Mouse (Mus musculus) kidney, adult 10 weeks (tissue): Measurements from ENCODE around the gene 9930104L06Rik. TPM values are rescaled to one million over a fixed set of nuclear protein-coding genes. Genes with fewer than 3 reads are reported as not detected.

ENCODE experiments used
- polyA plus RNA-seq: library from polyadenylated mRNA; stranded (reverse); fragments of 350-450 nt; fragmentation: Illumina TruSeq; extraction: RNeasy Lipid Tissue Mini Kit (QIAGEN cat#74804); gene quantifications from one replicate; pipeline ENCODE4 v1.2.3, GENCODE M21; 2014; ENCODE audit warnings: low read depth, low replicate concordance

The 9930104L06Rik gene
- polyA plus RNA-seq = 5.0 TPM

GRCm38 (mm10) chr4:124936613-124937471 is at the start of gene 9930104L06Rik:
Gene 9930104L06Rik, plus strand, starts transcription at chr4:124937048.

DNA sequence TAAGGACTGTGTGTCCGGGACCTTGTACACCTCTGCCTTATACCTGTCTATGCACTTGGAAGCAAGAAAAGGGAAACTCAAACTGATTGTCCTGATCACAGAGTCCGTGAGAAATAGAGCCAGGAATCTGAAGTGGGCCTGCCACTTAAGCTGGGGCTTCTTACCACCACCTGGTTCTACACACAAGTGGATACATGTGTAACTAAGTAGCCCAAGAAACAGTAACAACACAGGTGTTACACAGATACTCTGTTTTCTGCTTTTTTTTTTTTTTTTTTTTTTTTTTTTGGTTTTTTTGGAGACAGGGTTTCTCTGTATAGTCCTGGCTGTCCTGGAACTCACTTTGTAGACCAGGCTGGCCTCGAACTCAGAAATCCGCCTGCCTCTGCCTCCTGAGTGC is 2.4 kb downstream of the 9930104L06Rik start, which contains the start of gene Cdca8:
Gene Cdca8 (minus strand): TSS at position 101 of the 400 bp plus-strand sequence.

GRCm38 (mm10) chr4:124985671-124986602 is 49.1 kb downstream of the 9930104L06Rik start, which contains the start of gene Rspo1:
Gene Rspo1, plus strand, starts transcription at chr4:124986430.

Other genes with a start within 250 kb of the 9930104L06Rik start
- 46.5 TPM for gene Utp11, start 243.4 kb upstream of the 9930104L06Rik start, polyA plus RNA-seq
- gene Fhl3, start 236.3 kb upstream of the 9930104L06Rik start, polyA plus RNA-seq = 0.28 TPM
- gene Sf3a3, start 222.3 kb upstream of the 9930104L06Rik start, polyA plus RNA-seq = 31.2 TPM
- 31.6 TPM for gene Inpp5b, start 195.2 kb upstream of the 9930104L06Rik start, polyA plus RNA-seq
- gene Mtf1, start 134.9 kb upstream of the 9930104L06Rik start, polyA plus RNA-seq = 12.0 TPM
- 19.3 TPM for gene Yrdc, start 86.4 kb upstream of the 9930104L06Rik start, polyA plus RNA-seq
- gene 1110065P20Rik, start 85.9 kb upstream of the 9930104L06Rik start, polyA plus RNA-seq = 1.7 TPM
- not detected for gene Maneal, start 74.9 kb upstream of the 9930104L06Rik start, polyA plus RNA-seq
- not detected for gene Epha10, start 56.1 kb upstream of the 9930104L06Rik start, polyA plus RNA-seq
- 1.3 TPM for gene Cdca8, start 2.3 kb downstream of the 9930104L06Rik start, polyA plus RNA-seq
- 0.57 TPM for gene Rspo1, start 49.4 kb downstream of the 9930104L06Rik start, polyA plus RNA-seq
- 44.1 TPM for gene Gnl2, start 79.5 kb downstream of the 9930104L06Rik start, polyA plus RNA-seq
- gene Dnali1, start 128.7 kb downstream of the 9930104L06Rik start, polyA plus RNA-seq = 0.20 TPM
- gene Snip1, start 129.6 kb downstream of the 9930104L06Rik start, polyA plus RNA-seq = 12.6 TPM
- 14.2 TPM for gene Meaf6, start 148.1 kb downstream of the 9930104L06Rik start, polyA plus RNA-seq
- gene Zc3h12a, start 190.8 kb downstream of the 9930104L06Rik start, polyA plus RNA-seq = not detected